Mouse (Mus musculus): Measurements from ENCODE around the gene Fndc3b.

The Fndc3b gene

GRCm38 (mm10) chr3:27545651-27546050 lies 165.5 kb downstream of the Fndc3b start:
- no peak for DNase-seq

- no peak for DNase-seq
Measured at GRCm38 (mm10) chr3:27544061-27544460, 167.0 kb downstream of the Fndc3b start.

GRCm38 (mm10) chr3:27541841-27542240 lies 169.3 kb downstream of the Fndc3b start:
- DNase-seq = no peak

- no peak for DNase-seq
Measured at GRCm38 (mm10) chr3:27541181-27541580, 169.9 kb downstream of the Fndc3b start.

- no peak for DNase-seq
Measured at GRCm38 (mm10) chr3:27534208-27534607, 176.9 kb downstream of the Fndc3b start.

GRCm38 (mm10) chr3:27533721-27534120 lies 177.4 kb downstream of the Fndc3b start:
- DNase-seq = no peak

- no peak for DNase-seq
Measured at GRCm38 (mm10) chr3:27531993-27532392, 179.1 kb downstream of the Fndc3b start.

- no peak for DNase-seq
Measured at GRCm38 (mm10) chr3:27530370-27530769, 180.7 kb downstream of the Fndc3b start.

- DNase-seq = no peak
Measured at GRCm38 (mm10) chr3:27529221-27530051, 181.7 kb downstream of the Fndc3b start.

GRCm38 (mm10) chr3:27526991-27527390 lies 184.1 kb downstream of the Fndc3b start:
- DNase-seq = no peak

GRCm38 (mm10) chr3:27523176-27523936 lies 187.8 kb downstream of the Fndc3b start:
- no peak for DNase-seq

GRCm38 (mm10) chr3:27520391-27520790 lies 190.7 kb downstream of the Fndc3b start:
- DNase-seq = no peak

GRCm38 (mm10) chr3:27519481-27519880 lies 191.6 kb downstream of the Fndc3b start:
- DNase-seq = no peak

GRCm38 (mm10) chr3:27518935-27519334 lies 192.2 kb downstream of the Fndc3b start:
- peak; percentile 83 to 88 for DNase-seq

- peak; percentile 37 to 72 for DNase-seq
Measured at GRCm38 (mm10) chr3:27516536-27516935, 194.6 kb downstream of the Fndc3b start.

- no peak for DNase-seq
Measured at GRCm38 (mm10) chr3:27511765-27512164, 199.3 kb downstream of the Fndc3b start.

- DNase-seq = no peak
Measured at GRCm38 (mm10) chr3:27506886-27507285, 204.2 kb downstream of the Fndc3b start.

- DNase-seq = no peak
Measured at GRCm38 (mm10) chr3:27505582-27505981, 205.5 kb downstream of the Fndc3b start.

- DNase-seq = peak in 1 of 2 experiments; percentile 14
Measured at GRCm38 (mm10) chr3:27503279-27504038, 207.6 kb downstream of the Fndc3b start.

- DNase-seq = no peak
Measured at GRCm38 (mm10) chr3:27495296-27496073, 215.6 kb downstream of the Fndc3b start.

GRCm38 (mm10) chr3:27494698-27495097 lies 216.4 kb downstream of the Fndc3b start:
- no peak for DNase-seq

- no peak for DNase-seq
Measured at GRCm38 (mm10) chr3:27494066-27494465, 217.0 kb downstream of the Fndc3b start.

Data from kidney, postnatal 36 days (tissue).